Mouse (Mus musculus) testis, adult 2 months (tissue): Measurements from ENCODE around the gene Arid5b.

Experiments used
- CTCF ChIP-seq: fragments of 200-500 bp; IDR thresholded peaks from 2 replicates; pipeline ENCODE4 v1.5.1; 2012; ENCODE audit warnings: low read depth, mild to moderate bottlenecking, inconsistent platforms, low read length, moderate library complexity; ENCODE audit not compliant: control insufficient read depth, insufficient read depth, insufficient replicate concordance
- POLR2A ChIP-seq: fragments of 200-500 bp; IDR thresholded peaks from 2 replicates; pipeline ENCODE4 v1.6.1; 2012; ENCODE audit warnings: low read depth, mild to moderate bottlenecking, inconsistent platforms, low read length, moderate library complexity; ENCODE audit not compliant: control insufficient read depth

DNA sequence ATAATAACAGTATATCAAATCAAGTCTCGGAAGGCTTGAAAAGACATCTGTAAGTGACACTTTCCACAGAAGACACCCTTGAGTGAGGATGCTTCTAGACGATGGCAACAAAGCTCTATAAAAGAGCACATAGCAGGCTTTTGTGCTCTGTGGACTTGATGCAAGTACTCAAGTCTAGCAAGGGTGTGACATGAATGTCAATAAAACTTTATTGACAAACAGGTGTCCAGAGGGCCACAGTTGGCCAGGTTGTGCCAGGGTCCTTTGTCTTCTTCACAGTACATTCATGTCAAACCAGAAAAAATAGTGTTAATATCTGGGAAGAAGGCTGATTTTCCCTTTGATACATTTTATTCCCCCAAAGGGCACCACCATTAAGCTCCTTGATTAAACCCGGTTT lies 149.5 kb downstream of the Arid5b start:
- TF ChIP-seq CTCF, result no peak
- TF ChIP-seq POLR2A, result no peak
